Mouse (Mus musculus) thymus, postnatal 14 days (tissue): ENCODE results near the gene Scrn1.
A peak's percentile ranks its signal among the peaks of the same experiment; 100 is the strongest.

Experiments
- DNase-seq: peaks from one replicate; pipeline ENCODE4 v3.0.0; 2021

Gene Scrn1

DNA sequence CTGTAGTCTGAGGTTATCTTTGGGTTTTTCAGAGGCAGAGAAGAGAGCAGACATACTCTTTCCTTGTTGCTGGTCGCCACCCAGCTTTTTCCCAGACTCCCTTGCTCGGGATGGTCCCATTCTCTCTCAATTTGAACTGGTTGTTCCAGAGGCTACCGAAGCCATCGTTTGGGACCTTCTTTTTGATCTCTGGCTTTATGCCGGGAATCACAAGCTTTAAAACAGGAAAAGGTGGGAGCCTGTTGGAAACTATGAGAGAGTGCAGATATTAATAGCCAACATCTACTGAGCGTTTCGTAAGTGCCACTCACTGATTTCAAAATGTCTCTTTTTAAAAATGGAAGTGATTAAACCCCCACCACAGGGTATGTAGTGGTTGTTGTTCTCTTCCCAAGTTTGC is 94.4 kb downstream of the Scrn1 start:
- no peak for DNase-seq

DNA sequence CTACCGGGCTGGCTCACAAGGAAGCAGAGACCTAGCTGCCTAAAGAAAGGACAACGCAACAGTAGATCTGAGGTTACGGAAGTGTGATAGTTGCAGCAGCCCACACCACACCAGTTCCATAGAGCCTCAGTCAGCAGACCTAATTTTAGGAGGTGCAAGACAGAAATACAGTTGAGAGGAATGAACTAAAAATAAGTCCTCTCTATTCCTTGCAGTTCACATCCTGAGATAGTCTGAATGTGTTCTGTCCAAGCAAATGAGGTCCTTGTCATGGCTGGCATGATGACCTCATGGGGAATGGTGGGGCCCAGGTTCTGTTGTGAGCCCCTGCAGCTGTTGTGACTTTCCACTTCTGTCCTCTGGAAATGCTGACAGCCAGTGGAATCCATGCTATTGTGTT is 98.9 kb downstream of the Scrn1 start:
- DNase-seq = no peak

DNA sequence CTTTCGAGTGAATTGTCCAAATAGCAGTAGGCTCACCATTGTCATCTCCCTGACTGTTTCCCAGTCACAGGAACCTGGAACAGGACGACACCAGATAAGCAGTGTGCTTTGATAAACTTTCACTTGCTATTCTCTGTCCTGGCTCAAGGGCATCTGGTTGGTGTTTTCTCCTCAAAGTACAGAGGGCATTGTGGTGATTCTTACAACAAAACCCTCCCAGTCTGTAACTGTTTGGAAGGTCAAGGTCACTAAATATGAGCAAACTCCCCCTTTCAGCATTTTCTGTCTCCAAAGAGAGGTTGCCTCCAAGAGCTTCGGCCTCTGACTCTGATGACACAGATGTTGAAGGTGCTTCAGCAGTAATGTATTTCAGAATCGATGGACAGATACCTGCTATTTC is 101.4 kb downstream of the Scrn1 start:
- DNase-seq = no peak

DNA sequence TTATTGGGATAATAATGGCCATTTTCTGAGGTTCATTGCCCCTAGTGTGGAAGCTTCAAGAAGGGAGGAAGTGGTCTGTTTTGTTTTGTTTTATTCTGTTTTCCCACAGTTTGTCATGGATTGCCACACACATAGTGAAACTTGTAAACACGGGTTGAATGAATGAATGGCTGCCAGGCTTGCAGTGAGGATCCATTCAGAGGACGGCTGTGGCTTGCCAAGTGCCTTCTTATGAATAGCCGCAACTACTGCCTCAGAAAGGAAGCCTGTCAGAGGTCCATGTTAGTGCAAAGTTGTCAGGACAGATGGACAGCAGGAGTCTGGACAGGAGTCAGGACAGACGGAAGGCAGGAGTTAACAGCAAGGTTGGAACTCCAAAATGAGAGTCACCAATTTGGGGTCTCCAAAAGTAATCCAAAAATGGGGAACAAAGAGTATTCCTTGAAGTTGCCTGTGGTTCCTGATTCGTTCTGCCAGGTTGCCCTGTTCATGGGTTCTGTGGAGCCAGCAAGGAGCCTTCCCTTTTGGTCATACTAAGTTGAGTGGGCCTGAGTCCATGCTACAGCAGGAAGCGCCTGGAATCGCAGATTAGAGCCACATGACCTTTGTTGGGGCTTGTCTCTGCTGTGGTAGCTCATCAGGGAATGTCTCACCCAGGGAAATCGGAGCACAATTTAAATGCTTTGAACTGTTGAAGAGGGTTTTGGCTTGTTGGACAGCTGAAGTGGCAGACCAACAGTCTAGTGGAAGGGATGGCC is 102.4 kb downstream of the Scrn1 start:
- no peak for DNase-seq

DNA sequence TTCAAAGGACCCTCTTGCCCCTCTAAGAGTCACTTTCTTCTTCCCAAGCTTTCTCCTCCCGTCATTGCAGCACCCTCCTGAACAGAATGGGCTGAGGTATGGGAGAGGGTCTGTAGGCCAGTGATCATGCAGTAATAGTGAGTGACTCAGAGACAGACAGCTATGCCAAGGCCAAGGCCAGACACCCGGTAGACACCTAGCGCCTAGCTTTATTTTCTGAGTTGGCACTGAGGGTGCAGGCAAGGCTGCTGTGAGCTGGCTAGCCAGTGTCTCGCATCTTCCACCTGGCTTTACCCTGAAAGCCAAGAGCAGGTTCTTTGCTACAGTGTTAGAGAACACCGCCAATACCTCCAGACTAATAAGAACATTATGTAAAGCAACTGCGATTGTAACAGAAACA is 103.5 kb downstream of the Scrn1 start:
- no peak for DNase-seq

DNA sequence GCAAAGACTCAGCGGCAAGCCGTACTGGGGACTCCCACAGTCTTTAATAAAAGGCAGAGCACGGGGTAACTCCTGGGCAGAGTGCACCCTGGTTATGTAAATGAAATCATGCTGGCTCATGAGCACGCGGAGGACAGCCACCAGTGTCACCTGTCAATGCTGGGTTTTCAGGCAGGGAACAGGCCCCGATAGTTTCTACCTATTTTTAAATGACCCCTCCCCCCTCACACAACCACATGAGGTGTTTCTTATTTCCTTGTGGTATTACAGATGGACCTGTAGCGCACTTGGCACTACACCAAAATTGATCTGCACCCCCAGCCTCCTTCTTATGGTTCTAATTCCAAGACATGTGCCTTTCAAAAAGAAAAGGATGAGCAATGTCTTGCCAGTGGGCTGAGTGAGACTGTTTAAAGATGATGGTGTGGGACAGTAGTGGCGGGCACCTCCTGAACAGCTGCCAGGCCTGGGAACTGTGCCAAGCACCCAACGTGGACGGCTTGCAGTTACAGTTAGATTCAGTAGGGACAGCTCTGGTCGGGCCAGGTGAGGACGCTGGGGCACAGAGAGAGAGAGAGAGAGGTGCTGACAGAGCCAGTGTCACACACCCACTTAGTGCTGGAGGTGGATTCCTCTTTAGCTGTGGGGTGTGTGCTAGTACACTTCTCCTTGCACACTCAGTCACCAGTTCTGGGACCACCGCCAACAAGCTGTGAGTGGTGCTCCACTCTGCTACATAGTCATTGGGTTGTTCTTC is 105.2 kb downstream of the Scrn1 start:
- no peak for DNase-seq

DNA sequence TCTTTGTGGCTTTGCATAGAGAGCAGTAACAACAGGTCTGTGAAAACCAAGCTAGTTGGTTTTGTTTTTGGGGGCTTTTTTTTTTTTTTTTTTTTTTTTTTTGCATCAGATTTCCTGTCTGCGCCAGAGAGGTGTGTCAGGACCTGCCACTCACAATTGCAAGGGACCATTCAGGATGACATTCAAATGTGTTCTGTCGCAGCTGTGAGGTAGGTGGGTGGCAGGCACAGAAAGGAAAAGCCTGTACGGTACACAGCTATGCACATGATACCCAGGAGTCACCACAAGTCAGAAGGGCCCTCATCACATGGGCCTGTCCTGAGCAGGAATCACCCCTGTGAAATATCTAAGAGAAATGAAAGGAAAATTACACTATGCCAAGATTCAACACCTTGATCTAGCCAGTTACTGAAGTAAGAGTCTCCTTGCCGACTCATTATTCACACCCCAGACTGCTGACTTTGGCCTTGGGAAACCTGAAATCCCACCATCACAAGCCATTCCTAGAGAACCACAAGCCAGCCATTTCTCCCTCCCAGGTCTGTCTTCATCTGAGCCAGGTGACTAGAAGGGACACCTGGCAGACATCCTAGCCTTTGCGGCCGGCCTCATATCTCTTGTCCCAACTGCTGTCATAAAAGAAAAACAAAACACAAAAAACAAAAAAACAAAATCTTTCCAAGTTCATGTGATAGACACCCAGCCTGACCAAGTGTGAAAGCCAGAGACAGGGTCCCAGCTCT is 105.9 kb downstream of the Scrn1 start:
- peak; percentile 9 for DNase-seq

DNA sequence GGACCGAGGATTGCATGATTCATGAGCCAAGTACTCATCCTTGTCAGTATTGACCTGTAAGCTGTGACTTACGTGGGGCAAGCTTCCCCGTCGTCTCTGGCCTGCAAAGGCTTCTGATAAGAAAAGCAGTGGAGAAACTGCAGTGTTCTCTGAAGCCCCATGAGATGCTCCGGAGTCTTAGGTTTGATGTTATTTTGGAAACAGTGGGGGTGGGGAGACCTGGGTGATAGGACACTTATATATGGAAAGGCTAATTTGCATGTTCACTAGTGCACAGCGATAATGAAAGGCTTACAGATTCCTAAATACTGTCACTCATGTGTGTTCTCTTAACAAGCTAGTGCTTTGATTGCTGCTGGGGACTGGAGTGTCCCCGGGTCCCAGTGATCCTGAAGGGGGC is 106.6 kb downstream of the Scrn1 start:
- no peak for DNase-seq
